In genomic region chr7:18378295-18378694, GRCm38 (mm10) we compare ENCODE assay signal across 29 mouse cellular contexts. TPM values are rescaled to one million over a fixed set of nuclear protein-coding genes. Genes with fewer than 3 reads are reported as not detected.
A peak's percentile ranks its signal among the peaks of the same experiment; 100 is the strongest.
DNase-seq lines count a peak whose midpoint lies in the region; TF ChIP-seq lines count a peak whose summit lies in the region.
"Had no signal": no experiment of that assay in that cellular context is flagged by ENCODE, and none has a peak within 500 bp of the region (broad histone marks: within the 10 kb centered on the region; RNA-seq: fewer than 3 reads in every experiment).

No protein-coding gene starts in this region.

- no peaks in the 10 kb centered on the region for H3K9me3 ChIP-seq in ES-E14 (ENCODE audit: control insufficient read depth, insufficient read depth, low read depth, low read length)
- H3K9me3 ChIP-seq in limb, embryonic 10.5 days (replicated peaks) = peaks cover 21% of the 10 kb centered on the region

- in situ Hi-C loops in ES-E14 (cut with MboI; ENCODE audit: low sequenced_read_pairs in 2 of 2, unreplicated experiment in 2 of 2) = no loop called here

- H3K4me3 ChIP-seq in ES-E14 (ENCODE audit: insufficient read depth in 1 of 2, low read depth in 1 of 2, low read length in 2 of 2, poor library complexity in 1 of 2, severe bottlenecking in 1 of 2) = no peak overlapping the region
- no peak overlapping the region for H3K4me3 ChIP-seq in limb, embryonic 10.5 days
- H3K4me3 ChIP-seq: embryonic facial prominence, embryonic 13.5 days; embryonic facial prominence, embryonic 15.5 days; erythroblast, embryonic 14.5 days; forebrain, embryonic 10.5 days; forebrain, embryonic 12.5 days had no signal

- H3K9ac ChIP-seq in ES-E14 (ENCODE audit: insufficient read depth, low read depth, low read length, poor library complexity, severe bottlenecking) = no peak overlapping the region
- H3K9ac ChIP-seq: embryonic facial prominence, embryonic 13.5 days; embryonic facial prominence, embryonic 15.5 days; forebrain, embryonic 12.5 days had no signal

- 51% methylated on average over 2 of the region's 2 CpGs for WGBS in limb, embryonic 10.5 days

- no peaks in the 10 kb centered on the region for H3K27me3 ChIP-seq in limb, embryonic 10.5 days (ENCODE audit: low read depth, poor library complexity, severe bottlenecking)
- H3K27me3 ChIP-seq: embryonic facial prominence, embryonic 13.5 days; embryonic facial prominence, embryonic 15.5 days; forebrain, embryonic 12.5 days had no signal

- H3K36me3 ChIP-seq in ES-E14 (ENCODE audit: control insufficient read depth, insufficient read depth, low read length, poor library complexity, severe bottlenecking) = no peaks in the 10 kb centered on the region; the same call in 1 of the 2 replicates
- no peaks in the 10 kb centered on the region for H3K36me3 ChIP-seq in limb, embryonic 10.5 days
- H3K36me3 ChIP-seq: embryonic facial prominence, embryonic 13.5 days; embryonic facial prominence, embryonic 15.5 days; forebrain, embryonic 10.5 days; forebrain, embryonic 12.5 days had no signal

- H3K4me1 ChIP-seq in ES-E14 (ENCODE audit: control insufficient read depth in 2 of 2, insufficient read depth in 2 of 2, low read length in 2 of 2, poor library complexity in 1 of 2) = no peaks in the 10 kb centered on the region
- no peaks in the 10 kb centered on the region for H3K4me1 ChIP-seq in limb, embryonic 10.5 days
- H3K4me1 ChIP-seq: embryonic facial prominence, embryonic 13.5 days; embryonic facial prominence, embryonic 15.5 days; forebrain, embryonic 10.5 days; forebrain, embryonic 12.5 days had no signal

- H3K27ac ChIP-seq in ES-E14 (ENCODE audit: insufficient read depth, low read depth, low read length, poor library complexity, severe bottlenecking) = no peak overlapping the region
- no peak overlapping the region for H3K27ac ChIP-seq in limb, embryonic 10.5 days
- H3K27ac ChIP-seq: embryonic facial prominence, embryonic 13.5 days; embryonic facial prominence, embryonic 15.5 days; forebrain, embryonic 10.5 days; forebrain, embryonic 12.5 days had no signal

- peak; percentile 19 for DNase-seq in kidney, adult 9 months
- no peak for DNase-seq in kidney, postnatal 10 days
- DNase-seq in ES-E14 (ENCODE audit: low read depth, low spot score) (peak; percentile 26), ZHBTc4 (ENCODE audit: low read depth, low spot score) (peak; percentile 71)
- DNase-seq in limb, embryonic 10.5 days (ENCODE audit: low spot score) = no peak
- no peak for DNase-seq in frontal cortex, postnatal 25 days (ENCODE audit: low spot score in 2 of 2)
- DNase-seq: adrenal gland, adult 2 months; adrenal gland, postnatal 10 days; adrenal gland, postnatal 25 days; cerebellum, adult 11 months; cerebellum, adult 18-20 months; cerebellum, adult 8-10 months; cerebellum, adult 9-11 months; cerebellum, postnatal 14 days; cerebellum, postnatal 36 days; embryo, embryonic 11 days had no signal

TF ChIP-seq in ES-E14, 5 proteins besides CTCF, POLR2A, EP300 and RAD21:
- no peak for TF ChIP-seq CHD2 (IDR thresholded peaks at IDR 0.05; ENCODE audit: low read depth, low read length)
- no peak for TF ChIP-seq ZC3H11A (IDR thresholded peaks at IDR 0.05; ENCODE audit: borderline replicate concordance, low read depth, low read length)
- no peak for TF ChIP-seq HCFC1 (IDR thresholded peaks at IDR 0.05; ENCODE audit: borderline replicate concordance, insufficient read depth, low read length)
- TF ChIP-seq ZNF384 (IDR thresholded peaks at IDR 0.05; ENCODE audit: low read depth, low read length) = no peak
- TF ChIP-seq MAFK (IDR thresholded peaks at IDR 0.05; ENCODE audit: insufficient read depth, low read depth, low read length) = no peak

RNA-seq across cellular contexts. Expression of gene Psg18, which starts 23.5 kb away (rescaled TPM):
- total RNA-seq in ES-E14 (2012; rRNA removed) = not detected in 2 replicates
- not detected in 2 replicates for polyA plus RNA-seq in limb, embryonic 10.5 days (2016; fragmentation: Nextera tagmentation; extraction: Ambion mirVana)
- total RNA-seq: adrenal gland, adult 2 months; adrenal gland, postnatal 10 days; adrenal gland, postnatal 25 days; adrenal gland, postnatal 4 days; common myeloid progenitor, adult 5-6 weeks; MEL had no signal
- polyA plus RNA-seq: adrenal gland, adult 2 months; brain, embryonic 14.5 days; C2C12; embryonic facial prominence, embryonic 11.5 days; embryonic facial prominence, embryonic 13.5 days; embryonic facial prominence, embryonic 15.5 days; erythroblast, embryonic 14.5 days; forebrain, embryonic 10.5 days; forebrain, embryonic 12.5 days; forebrain, embryonic 14.5 days; forebrain, embryonic 16.5 days had no signal

RNA-seq across cellular contexts. Expression of gene Psg28, which starts 53.5 kb away (rescaled TPM):
- not detected in 2 replicates for total RNA-seq in ES-E14 (2012; rRNA removed)
- polyA plus RNA-seq in limb, embryonic 10.5 days (2016; fragmentation: Nextera tagmentation; extraction: Ambion mirVana) = not detected in 2 replicates
- total RNA-seq: adrenal gland, adult 2 months; adrenal gland, postnatal 10 days; adrenal gland, postnatal 25 days; adrenal gland, postnatal 4 days; common myeloid progenitor, adult 5-6 weeks; MEL had no signal
- polyA plus RNA-seq: adrenal gland, adult 2 months; brain, embryonic 14.5 days; C2C12; embryonic facial prominence, embryonic 11.5 days; embryonic facial prominence, embryonic 13.5 days; embryonic facial prominence, embryonic 15.5 days; erythroblast, embryonic 14.5 days; forebrain, embryonic 10.5 days; forebrain, embryonic 12.5 days; forebrain, embryonic 14.5 days; forebrain, embryonic 16.5 days had no signal

Comparison
In these comparisons a context has a peak if more than half of its experiments do, and no peak if none do; other contexts are left out.
1. DNase-seq: peak in kidney, adult 9 months (single experiment), ES-E14 (single experiment) and ZHBTc4 (single experiment); none in kidney, postnatal 10 days (single experiment), limb, embryonic 10.5 days (single experiment) and frontal cortex, postnatal 25 days (0 of 2).